Mouse (Mus musculus): ENCODE measurements around the gene Prkcb. TPM values are rescaled to one million over a fixed set of nuclear protein-coding genes. Genes with fewer than 3 reads are reported as not detected.

Gene Prkcb
- total RNA-seq, 2 experiments from 2014 or later = 2.3 to 3.6 TPM

DNA sequence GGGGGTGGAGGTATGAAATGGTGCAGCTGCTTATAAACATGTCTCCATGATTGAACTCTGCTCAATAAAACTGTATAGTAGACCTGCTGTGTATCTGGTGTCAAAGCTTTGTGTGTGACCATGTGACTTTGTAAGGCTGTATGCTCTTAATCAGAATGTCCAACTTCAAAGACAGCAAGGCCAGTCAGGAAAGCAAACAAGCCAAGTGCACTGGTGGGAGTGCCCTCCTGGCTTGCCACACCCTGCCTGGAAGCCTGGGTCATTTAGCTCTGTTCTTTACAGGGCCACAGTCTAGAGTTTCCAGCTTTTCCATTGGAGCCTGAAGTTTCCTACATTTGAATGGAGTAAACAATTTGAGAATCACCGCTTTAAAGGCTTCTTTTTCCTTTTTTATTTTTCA lies 148.8 kb downstream of the Prkcb start:
- no peak for DNase-seq
- intact Hi-C loops (cut with DNase I) = no loop called here

DNA sequence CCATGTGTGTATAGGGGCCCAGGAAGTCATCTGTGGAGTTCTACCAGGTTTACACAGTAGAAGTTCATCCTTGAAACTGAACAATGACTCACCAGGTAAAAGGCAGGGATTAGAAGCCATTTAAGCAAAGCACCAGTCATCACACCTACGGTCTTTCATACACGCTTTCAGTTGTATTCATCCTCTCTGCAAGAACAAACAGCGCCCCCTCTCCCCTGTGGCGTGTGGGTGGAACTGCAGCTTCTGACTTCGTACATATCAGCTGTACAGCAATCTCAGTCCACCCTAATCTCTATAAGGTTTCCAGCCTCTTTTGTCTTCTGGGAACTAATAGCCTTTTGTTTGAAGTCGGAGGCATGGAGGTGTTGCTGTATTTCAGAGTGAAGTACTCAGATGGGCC lies 156.5 kb downstream of the Prkcb start:
- peak; percentile 5 to 40 for DNase-seq
- intact Hi-C loops (cut with DNase I) = no loop called here

DNA sequence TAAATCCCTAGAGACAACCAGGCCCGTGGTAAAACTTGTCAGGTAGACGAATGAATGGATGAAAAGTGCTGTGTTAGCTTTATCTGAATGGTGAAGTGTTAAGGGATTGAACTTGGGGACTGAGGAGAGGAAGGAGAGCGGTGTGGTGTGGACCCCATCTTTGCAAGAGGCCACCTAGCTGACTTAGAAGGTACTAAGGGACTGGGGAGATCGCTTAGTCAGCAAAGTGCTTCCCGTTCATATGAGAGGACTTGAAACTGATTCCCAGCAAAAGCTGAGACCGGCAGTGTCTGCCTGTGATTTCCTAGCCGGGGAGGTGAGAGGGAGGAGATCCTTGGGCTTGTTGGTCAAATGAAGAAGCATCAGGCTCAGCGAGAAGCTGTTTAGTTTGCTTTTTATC lies 164.1 kb downstream of the Prkcb start:
- no peak for DNase-seq
- intact Hi-C loops (cut with DNase I) = no loop called here

DNA sequence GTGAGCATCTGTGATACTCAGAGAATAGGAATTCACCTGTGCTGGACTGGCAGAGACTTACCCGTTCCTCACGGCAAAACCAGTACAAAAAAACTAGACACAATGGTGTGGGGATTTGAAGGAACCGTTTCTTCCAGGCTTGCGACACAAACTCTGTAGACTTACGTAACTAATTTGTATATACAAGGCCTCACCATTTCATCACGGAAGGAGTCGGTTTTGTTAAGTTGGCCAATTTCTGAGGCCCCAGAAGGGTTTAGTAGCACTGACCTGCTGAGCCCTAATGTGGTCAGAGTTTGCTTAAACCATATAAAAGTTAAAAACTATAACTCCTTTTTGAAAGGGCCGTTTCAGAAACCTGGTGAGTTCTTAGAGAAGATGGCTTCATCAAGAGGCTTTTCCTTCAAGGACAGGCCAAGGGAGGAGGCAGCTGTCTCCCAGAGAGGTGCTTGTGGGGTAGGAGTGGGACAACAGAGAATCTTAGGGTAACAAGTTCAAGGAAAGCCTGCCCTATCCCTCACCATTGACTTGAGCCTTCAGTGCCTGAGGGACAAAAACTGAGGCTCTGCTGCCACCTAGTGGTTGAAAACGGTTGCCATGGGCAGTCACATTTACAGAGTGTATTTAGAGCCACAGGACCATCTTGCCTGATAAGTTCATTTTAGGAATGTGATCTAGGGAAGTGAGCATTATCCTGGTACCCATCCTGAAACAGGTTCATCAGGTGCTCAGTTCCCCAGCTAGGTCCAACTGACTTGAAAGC lies 170.8 kb downstream of the Prkcb start:
- peak; percentile 80 to 91 for DNase-seq
- intact Hi-C loops (cut with DNase I) = loop anchor here (1.0 kb wide), 2 partner anchors 208 to 260 kb away; no protein-coding TSS in a partner anchor

DNA sequence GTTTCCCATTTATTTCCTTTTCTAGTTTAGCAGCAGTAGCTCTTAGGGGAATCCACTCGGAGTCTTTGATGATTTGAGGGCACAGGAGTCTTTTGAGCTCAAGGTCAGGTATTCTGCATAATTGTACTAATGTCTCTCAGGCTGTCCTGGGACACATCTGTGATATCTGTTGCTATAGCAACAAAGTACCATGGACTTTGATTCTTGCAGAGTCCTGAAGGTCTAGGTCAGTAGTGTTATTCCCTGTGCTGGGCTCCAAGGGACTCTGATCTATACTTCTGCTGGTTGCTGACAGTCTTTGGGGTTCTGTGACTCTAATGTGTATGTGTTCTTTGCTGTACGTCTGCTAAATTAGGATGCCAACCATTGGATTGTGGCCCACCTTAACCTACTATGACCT lies 171.5 kb downstream of the Prkcb start:
- DNase-seq = no peak
- intact Hi-C loops (cut with DNase I) = no loop called here

DNA sequence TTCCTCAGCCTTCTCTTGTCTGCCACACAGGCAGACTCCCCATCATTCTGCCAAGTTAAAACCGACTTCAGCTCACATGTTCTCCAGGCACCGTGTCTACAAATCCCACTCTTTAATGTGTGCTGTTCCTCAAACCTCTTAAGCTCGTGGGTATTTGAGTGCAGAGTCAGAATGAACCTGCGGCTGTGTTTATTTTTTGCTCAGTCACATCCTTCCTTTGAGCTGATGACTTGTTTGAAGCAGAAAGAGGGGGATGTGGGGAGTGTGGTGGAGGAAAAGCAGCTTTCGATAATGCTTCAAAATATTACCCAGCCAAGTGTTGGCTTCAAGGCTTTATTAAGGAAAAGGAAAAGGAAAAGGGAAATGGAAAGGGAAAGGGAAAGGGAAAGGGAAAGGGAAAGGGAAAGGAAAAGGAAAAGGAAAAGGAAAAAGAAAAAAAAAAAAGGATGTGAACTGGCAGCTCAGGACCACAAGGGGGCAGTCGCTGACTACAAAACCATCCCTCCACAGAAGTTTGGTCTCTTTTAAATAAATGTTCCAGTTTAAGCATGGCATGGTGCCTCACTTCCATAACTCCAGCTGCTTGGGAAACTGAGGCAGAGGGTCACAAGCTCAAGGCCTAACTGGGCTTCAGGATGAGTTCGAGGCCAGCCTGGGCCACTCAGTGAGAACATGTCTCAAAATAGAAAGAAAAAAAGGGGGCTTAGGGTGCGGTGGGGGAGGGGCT lies 177.4 kb downstream of the Prkcb start:
- DNase-seq = peak; percentile 8 to 36

DNA sequence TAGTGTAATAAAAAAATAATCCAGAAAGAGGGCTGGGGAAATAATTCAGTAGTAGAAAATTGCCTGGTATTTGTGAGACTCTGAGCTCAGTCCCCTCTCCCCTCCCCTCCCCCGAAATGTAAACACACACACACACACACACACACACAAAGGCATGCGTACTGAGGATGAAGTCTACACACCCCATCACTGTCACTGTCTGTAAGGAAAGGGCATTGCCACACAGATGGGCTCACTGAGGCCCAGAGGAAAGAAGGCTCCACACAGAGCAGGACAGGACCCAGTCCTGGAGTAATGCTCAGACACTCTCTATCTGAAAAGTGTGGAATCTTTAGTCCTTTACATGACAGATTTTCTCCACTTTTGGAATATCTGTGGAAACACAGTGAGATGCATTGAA lies 178.2 kb downstream of the Prkcb start:
- intact Hi-C loops (cut with DNase I) = no loop called here
- no peak for DNase-seq

More for the DNA sequence above, 177.4 kb downstream of the Prkcb start:
- intact Hi-C loops (cut with DNase I) = no loop called here

DNA sequence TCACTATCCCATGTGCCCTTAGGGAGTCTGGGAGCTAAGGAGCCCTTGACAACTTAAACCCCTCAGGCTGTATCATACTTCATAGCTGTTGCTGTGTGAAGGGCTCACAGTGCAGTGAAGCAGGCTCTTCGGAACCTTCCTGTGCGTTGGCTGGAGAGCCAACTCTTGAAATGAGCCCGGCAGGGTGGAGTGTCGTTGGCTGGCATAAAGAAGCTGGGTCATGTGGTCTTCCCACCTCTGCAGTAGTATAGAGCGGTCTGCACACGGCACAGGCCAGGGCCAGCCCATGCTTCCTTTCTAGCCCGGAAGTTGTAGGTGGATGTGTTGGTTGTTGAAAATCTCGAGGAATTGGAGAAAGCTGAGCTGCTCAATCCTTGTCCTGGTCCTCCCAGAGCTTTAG lies 179.3 kb downstream of the Prkcb start:
- intact Hi-C loops (cut with DNase I) = no loop called here

DNA sequence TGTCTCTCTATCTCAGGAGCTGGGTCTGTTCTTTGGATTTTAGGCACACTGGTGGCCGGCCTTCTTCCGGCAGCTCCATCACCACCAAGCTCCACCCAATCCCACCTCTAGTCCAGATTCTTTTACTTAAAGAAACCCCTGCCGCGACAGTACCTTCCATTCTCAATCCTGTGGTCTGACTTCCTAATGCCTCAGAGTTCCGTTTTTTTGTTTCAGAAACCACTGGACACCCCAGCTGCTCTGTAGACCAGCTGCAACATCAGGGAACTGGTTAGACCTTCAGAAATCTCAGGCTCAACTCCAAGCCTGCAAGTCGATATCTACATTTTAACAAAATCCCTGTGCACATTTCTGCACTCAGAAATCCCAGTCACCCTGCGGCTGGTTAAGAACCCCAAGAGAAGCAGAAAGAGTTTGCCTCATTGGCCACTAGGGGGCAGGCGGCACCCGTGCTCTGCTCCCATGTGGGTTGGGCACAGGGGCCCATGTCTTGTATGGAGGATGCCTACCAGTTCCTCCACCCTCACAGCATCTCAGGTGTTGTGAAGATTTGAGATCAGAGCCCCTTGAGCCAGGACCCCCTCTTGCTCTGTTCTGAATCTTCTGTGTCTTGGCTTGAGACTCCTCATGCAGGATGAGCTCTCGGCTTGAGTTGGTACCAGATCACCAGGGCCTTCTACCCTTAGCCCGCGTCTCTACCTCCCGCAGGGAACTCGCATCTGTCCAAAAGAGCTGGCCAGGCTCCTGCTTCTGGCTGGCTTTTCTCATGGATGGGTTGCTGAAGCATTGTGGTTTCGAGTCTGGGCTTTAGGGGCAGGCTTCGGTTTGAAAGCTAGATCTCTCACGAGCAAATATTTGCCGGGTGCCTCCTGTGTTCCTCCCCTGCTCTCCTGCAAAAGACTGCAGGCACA lies 182.1 kb downstream of the Prkcb start:
- intact Hi-C loops (cut with DNase I) = loop anchor here (1.0 kb wide), 1 partner anchor 448 kb away; no protein-coding TSS in a partner anchor

More for the DNA sequence above, 179.3 kb downstream of the Prkcb start:
- no peak for DNase-seq

DNA sequence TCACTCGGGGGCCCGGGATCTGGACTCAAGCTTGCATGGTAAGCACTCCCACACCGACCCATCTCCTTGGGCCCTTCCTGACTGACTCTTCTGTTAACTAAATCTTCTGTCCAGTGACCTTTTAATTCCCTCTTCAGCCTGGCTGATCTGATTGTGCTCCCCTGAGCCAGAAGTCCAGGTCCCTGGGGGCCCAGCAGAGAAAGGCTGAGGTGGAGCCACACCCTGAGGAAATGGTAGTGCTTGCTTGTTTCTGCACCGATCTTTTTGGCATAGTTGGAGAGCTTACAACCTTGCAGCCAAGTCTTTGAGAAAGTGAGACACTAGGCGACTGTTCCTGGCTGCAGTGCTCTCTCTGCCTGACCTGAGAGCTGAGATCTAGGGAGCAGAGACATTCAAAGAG lies 183.7 kb downstream of the Prkcb start:
- intact Hi-C loops (cut with DNase I) = loop anchor here (2.0 kb wide), 1 partner anchor 197 kb away; no protein-coding TSS in a partner anchor
- peak; percentile 2 to 28 for DNase-seq

More for the DNA sequence above, 182.1 kb downstream of the Prkcb start:
- peak; percentile 60 to 81 for DNase-seq

DNA sequence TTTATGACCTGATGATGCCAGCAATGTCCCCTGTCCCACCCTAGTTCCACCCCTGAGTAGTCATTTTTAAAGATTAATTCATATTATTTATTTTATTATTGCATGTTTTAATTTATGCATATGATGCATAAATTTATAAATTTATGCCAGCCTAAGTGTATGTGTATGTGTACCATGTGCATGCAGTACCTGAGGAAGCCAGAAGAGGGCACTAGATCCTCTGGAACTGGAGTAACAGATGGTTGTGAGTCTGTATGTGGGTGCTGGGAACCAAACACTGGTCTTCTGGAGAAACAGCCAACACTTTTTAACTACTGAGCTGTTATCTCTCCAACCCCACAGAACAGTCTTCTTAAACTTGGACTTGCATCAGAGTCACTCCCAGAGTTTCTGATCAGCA lies 186.5 kb downstream of the Prkcb start:
- intact Hi-C loops (cut with DNase I) = no loop called here
- DNase-seq = no peak

DNA sequence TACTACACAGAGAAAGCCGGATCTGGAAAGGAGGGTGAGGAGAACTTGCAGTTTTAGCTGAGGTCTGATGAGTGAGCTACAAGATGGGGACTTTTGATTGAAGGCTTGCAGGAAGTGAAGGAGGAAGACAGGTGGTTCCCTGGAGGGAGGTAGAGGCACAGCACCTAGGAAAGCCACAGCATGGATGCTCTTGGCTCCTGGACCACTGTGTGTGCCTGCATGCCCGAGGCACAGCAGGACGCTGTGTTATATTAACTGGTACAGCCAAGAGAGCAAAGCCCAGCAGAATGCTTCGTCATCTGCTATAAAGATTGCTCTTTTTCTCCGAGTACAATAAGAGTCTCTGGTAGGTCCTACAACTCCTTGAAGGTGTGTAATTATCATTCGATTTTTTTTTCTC lies 188.1 kb downstream of the Prkcb start:
- intact Hi-C loops (cut with DNase I) = no loop called here

DNA sequence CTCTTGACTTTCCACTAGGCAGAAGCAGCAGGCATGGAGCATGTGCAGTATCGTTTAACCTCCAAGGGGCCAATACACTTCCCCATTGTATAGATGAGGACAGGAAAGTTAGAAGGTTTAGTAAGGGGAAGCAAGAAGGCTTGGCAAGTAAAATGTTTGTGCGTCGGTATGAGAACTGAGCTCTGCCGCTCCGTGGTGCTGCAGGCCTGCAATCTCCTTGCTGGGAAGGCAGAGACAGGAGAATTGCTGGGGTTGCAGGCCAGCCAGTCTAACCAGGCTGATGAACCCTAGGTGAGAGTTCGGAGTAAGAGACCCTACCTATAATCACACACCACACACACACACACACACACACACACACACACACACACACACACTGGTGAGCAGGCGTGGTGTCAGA lies 188.6 kb downstream of the Prkcb start:
- intact Hi-C loops (cut with DNase I) = no loop called here
- no peak for DNase-seq

More for the DNA sequence above, 188.1 kb downstream of the Prkcb start:
- DNase-seq = no peak

DNA sequence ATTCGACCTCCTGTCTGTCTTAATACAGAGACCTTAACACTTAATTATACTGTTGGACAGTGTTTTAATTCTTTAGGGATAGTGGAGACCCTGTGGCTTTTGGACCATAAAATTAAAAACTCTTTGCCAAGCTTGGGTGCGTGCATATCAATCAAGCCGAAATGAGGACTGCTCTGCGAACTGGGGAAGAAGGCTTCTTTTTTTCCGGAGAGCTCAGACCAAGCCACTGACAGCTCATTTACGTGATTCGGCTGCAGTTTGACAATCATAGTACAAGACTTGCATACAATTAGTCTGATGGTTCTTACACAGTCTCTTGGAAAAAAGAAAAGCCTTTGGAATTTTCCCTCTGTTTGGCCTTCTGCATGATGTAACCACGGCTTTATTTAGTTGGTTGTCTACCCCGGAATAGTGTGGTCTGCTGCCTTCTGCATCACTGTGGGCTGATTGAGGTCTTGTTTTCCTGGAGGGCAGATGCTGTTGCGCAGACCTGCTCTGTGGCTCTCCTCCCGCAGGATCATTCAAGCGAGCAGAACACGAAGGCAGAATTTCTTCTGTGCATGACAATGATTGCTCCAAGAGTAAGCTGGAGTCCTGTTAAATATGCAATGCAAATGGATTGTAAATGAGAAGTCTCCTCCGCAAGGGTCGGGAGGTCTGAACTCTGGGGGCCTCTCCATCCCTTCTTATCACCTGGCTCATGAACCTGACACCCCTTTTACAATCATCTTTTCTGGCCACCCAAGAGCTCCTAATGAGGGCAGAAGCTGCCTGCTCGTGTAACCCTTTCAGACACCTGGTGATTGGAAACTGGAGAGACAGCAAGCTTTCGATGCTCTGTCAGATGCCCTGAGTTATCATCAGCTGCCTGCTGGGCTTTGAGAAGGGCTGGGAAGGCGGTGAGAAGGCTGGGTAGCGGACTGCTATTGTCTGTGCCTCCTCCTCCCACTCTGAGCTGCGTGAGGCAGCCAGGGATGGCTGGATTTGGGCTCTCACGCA lies 189.3 kb downstream of the Prkcb start:
- intact Hi-C loops (cut with DNase I) = no loop called here
- DNase-seq = no peak

DNA sequence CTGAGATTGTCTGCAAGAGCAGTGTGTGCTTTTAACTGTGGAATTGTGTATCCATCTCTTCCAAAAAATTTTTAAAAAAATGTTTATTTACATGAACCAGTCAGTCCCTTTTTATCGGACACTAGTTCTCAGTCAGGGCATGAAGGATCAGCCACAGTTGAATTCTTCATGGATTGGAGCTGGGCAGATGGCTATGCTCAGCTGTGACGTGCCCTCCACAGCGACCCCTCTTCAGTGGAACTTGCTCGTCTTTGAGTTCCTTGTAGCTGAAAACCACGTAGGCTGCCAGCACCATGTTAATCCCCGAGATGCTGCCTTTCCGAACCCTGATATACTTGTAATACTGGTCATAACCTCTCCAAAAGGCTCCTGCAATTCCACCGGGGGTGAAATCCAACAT lies 195.4 kb downstream of the Prkcb start:
- intact Hi-C loops (cut with DNase I) = no loop called here
- DNase-seq = no peak

DNA sequence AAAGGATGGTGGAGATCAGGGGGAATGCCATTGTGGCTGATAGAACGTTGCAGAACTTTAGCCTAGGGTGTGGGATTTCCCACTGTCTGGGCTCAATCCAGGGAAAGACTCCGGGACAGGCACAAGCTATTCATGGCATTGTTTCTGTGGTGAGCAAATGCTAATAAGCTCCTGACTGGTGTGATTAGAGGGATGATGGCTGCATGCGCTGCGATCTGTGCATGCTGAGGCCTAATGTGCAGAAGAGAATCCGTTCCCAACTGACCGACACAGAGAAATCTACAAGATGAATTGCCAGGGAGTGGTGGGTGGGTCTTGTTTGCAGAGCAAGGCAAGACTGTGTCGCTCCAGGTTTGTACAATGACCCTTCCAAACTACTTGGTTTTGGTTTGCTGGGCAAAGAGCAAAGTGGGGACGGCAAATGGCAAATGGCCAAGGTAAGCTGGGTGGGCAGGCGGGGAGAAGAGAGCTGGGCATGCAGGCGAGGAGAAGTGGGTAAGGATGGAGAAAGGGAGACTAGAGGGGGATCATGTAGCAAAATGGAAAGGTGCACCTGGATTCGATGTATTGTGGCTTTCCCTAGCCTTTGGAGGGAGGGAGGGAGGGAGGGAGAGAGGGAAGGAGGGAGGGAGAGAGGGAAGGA lies 199.5 kb downstream of the Prkcb start:
- intact Hi-C loops (cut with DNase I) = no loop called here
- DNase-seq = no peak

DNA sequence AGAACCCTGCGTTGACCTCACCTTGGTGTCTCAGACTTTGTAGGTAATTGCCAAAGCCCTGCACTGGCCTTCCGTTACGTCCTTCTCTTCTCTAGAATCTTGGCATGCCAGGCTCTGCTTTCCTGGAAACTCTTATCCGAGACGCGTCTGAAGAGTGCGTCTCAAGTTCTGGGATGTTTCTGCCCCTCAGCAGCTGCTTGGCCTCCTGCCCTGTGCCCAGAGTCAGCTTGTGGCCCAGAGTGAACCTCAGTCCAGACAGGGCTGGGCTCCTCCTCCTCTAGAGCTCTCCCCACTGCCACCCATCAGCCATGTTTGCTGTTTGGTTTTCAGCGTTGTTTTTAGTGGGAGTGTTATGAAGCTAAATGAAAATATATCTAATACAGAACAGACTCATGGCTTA lies 203.5 kb downstream of the Prkcb start:
- no peak for DNase-seq
- intact Hi-C loops (cut with DNase I) = no loop called here

DNA sequence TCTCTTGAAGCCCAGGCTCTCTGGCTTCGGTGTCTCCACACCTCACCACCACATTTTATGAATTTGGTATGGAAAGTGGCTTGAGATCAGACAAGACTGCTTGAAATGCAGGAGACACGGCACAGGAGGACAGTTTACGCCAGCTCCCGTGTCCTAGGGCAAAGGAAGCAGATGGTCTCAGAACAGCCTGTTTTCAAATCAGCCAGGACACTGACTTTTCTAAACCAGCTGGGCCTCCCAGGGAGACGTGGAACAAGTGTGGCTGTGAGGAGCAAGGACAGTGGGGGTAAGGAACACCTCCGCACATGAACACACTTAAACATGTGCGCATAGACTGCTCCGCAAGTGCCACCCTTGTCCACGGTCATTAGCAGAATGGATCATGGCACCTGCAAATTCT lies 204.4 kb downstream of the Prkcb start:
- intact Hi-C loops (cut with DNase I) = no loop called here
- no peak for DNase-seq

DNA sequence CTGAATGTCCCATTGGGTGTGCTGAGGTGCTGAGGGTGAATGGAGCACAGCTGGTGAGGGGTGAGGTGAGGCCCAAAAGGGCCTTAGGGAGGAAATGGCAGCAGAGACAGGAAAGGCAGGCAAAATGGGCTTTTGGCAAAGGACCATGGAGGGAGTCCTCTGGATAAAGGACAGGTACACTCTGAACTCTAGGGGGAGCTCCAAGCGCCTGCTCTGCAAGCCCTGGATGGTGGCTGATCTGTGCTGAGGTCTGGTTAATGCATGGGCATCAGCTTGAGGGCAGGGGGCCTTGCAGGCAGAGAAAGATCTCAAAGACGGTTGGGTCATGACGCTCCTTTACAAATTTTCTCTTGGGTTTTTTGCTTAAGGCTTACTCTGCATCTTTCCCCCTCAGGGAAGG lies 205.5 kb downstream of the Prkcb start:
- peak; percentile 8 to 35 for DNase-seq
- intact Hi-C loops (cut with DNase I) = no loop called here
